Mouse (Mus musculus) spleen, adult 2 months (tissue): ENCODE measurements at regions not wholly inside any gene's neighbourhood (a gene's known extent, or its start where the extent isn't known, plus 50 kb on each side); places are given as distances from the start of the nearest gene placed in this dataset.

Experiments used
- CTCF ChIP-seq: fragments of 200-500 bp; IDR thresholded peaks from 2 replicates; pipeline ENCODE4 v1.5.1; 2011; ENCODE audit warnings: mild to moderate bottlenecking, inconsistent platforms; ENCODE audit not compliant: insufficient read depth, insufficient read length, insufficient replicate concordance; ENCODE audit errors: extremely low read depth
- POLR2A ChIP-seq: fragments of 200-500 bp; IDR thresholded peaks from 2 replicates; pipeline ENCODE4 v1.6.1; 2011; ENCODE audit warnings: low read depth, low read length, inconsistent platforms

GRCm38 (mm10) chr2:18607586-18608259 is 64.5 kb upstream of the Commd3 start:
- TF ChIP-seq CTCF (no peak), POLR2A (no peak)
